Mouse (Mus musculus): Measurements from ENCODE around the gene Babam2. TPM values are rescaled to one million over a fixed set of nuclear protein-coding genes. Genes with fewer than 3 reads are reported as not detected.

The Babam2 gene
- polyA plus RNA-seq, 1 experiment from 2014 or later, result 50.6 TPM

DNA sequence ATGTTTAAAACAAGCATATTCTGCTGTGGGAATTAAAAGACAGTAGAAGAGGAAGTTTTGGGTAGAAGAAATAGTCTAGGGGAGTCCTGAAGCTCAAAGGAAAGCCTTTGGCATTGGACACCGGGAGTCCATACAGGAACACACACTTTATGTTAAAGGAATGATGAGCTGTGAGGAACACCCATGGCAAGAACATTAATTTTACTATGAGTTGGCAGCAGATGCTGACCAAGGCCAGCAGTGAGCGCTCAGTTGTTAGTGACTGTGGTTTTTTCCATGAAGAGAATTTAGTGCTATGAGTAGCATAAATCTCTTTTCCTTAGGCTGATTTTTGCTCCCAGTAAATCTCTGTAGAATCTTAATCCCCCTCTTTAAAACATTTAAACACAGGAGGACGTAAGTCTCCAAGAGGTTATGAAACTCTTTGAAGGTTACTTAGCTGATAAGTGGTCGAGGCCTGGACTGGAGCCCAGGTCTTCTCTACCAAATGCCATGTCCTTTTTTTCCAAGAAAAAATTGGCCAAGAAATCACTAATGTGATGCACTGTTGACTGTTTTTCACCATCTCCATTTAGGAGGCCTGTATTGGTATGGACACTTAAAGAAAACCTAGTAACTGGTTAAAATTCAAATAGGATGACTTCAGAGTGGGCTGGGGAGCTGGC, 18.1 kb downstream of the Babam2 start:
- 70% methylated on average over 4 of the region's 4 CpGs for WGBS
- Histone ChIP-seq H3K4me1 (no peaks in the 10 kb centered on the region; the same call in 1 of the 2 replicates), H3K9me3 (replicated peaks) (no peaks in the 10 kb centered on the region), H3K27me3 (no peaks in the 10 kb centered on the region), H3K36me3 (no peaks in the 10 kb centered on the region), H3K4me3 (replicated peaks) (no peak overlapping the region), H3K4me2 (replicated peaks) (no peak overlapping the region), H3K9ac (no peak overlapping the region), H3K27ac (replicated peaks) (no peak overlapping the region)
- ATAC-seq (ENCODE audit: insufficient number of reproducible peaks, low FRiP score, low TSS enrichment, low read depth), result no peak

- H3K4me3 ChIP-seq (replicated peaks), result no peak overlapping the region
- no peak overlapping the region for H3K9ac ChIP-seq
- H3K36me3 ChIP-seq, result no peaks in the 10 kb centered on the region
- H3K4me2 ChIP-seq (replicated peaks), result no peak overlapping the region
- no peak for ATAC-seq (ENCODE audit: insufficient number of reproducible peaks, low FRiP score, low TSS enrichment, low read depth)
- no peak overlapping the region for H3K27ac ChIP-seq (replicated peaks)
- H3K9me3 ChIP-seq (replicated peaks), result no peaks in the 10 kb centered on the region
- 75% methylated on average over 6 of the region's 6 CpGs for WGBS
- no peaks in the 10 kb centered on the region for H3K27me3 ChIP-seq
- no peaks in the 10 kb centered on the region for H3K4me1 ChIP-seq
Observed at GRCm38 (mm10) chr5:31724519-31724918, 27.0 kb downstream of the Babam2 start.

DNA sequence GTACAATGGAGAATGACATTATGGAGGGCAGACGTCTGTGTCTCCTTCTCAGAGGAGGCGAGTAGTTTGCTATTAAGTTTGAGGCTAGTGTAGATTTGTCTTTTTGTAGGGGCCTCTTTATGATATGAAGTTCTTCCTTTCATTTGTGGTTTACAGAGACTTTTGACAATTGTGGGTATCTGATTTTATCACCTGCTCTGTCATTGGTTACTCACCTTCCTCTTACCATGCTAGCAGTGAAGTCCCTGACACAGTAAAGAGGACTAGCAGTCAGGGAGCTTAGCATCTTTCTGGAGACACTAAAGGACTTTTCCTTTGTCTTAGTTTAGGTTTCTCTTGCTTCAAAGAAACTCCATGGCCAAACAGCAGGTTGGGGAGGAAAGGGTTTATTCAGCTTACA, 28.4 kb downstream of the Babam2 start:
- Histone ChIP-seq H3K9ac (no peak overlapping the region), H3K9me3 (replicated peaks) (no peaks in the 10 kb centered on the region), H3K36me3 (no peaks in the 10 kb centered on the region), H3K27ac (replicated peaks) (no peak overlapping the region), H3K4me3 (replicated peaks) (no peak overlapping the region), H3K27me3 (no peaks in the 10 kb centered on the region), H3K4me2 (replicated peaks) (no peak overlapping the region), H3K4me1 (no peaks in the 10 kb centered on the region)
- WGBS, result 86% methylated on average over 2 of the region's 2 CpGs
- no peak for ATAC-seq (ENCODE audit: insufficient number of reproducible peaks, low FRiP score, low TSS enrichment, low read depth)

DNA sequence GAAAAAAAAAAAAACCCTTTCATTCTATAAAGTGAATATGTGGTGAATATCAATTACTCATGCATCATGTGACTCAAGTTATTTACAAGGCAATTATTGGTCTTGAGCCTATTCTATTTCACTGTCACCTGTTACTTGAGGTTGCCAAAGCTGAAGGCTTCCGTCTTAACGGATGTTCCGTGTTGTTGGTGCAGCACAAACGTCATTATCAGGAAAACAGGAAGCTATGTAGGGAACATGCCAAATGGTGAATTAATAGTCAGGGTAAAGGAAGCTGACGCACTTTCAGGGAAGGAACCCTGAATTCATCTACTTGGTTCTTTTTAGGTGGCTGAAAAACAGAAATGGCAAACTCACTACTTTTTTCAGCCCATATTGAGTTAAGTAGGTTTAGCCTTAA, 30.0 kb downstream of the Babam2 start:
- ATAC-seq (ENCODE audit: insufficient number of reproducible peaks, low FRiP score, low TSS enrichment, low read depth), result no peak
- H3K36me3 ChIP-seq, result no peaks in the 10 kb centered on the region
- WGBS, result 80% methylated on average over 5 of the region's 5 CpGs
- H3K27me3 ChIP-seq, result no peaks in the 10 kb centered on the region
- no peaks in the 10 kb centered on the region for H3K4me1 ChIP-seq
- no peaks in the 10 kb centered on the region for H3K9me3 ChIP-seq (replicated peaks)
- H3K4me3 ChIP-seq (replicated peaks), result no peak overlapping the region
- H3K9ac ChIP-seq, result no peak overlapping the region
- H3K4me2 ChIP-seq (replicated peaks), result no peak overlapping the region
- H3K27ac ChIP-seq (replicated peaks), result no peak overlapping the region

GRCm38 (mm10) chr5:31732644-31733338, 35.3 kb downstream of the Babam2 start:
- Histone ChIP-seq H3K27me3 (no peaks in the 10 kb centered on the region), H3K4me3 (replicated peaks) (no peak overlapping the region), H3K27ac (replicated peaks) (no peak overlapping the region), H3K36me3 (no peaks in the 10 kb centered on the region), H3K9ac (no peak overlapping the region), H3K4me1 (no peaks in the 10 kb centered on the region), H3K9me3 (replicated peaks) (no peaks in the 10 kb centered on the region), H3K4me2 (replicated peaks) (no peak overlapping the region)
- no peak for ATAC-seq (ENCODE audit: insufficient number of reproducible peaks, low FRiP score, low TSS enrichment, low read depth)
- 34% methylated on average over 3 of the region's 3 CpGs for WGBS

DNA sequence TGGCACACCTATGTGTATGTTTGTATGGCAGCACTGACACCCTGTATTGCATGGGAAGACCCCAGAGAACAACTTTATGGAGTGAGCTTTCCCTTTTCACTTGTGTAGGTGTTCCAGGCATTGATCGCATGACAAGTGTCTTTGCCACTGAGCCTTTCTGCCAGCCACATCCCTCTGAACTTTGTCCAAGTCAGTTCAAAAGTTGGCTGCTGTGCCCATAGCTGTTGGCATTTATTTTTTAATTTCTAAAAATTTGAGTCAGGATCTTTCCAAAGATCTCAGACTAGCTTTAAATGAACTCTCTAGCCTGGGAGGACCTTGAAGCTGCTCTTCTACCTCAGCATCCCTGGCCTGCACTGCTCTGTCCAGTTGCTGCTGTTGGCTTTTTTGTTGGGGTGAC, 44.4 kb downstream of the Babam2 start:
- no peak overlapping the region for H3K9ac ChIP-seq
- ATAC-seq (ENCODE audit: insufficient number of reproducible peaks, low FRiP score, low TSS enrichment, low read depth), result no peak
- no peak overlapping the region for H3K4me3 ChIP-seq (replicated peaks)
- H3K27me3 ChIP-seq, result no peaks in the 10 kb centered on the region
- WGBS, result 88% methylated on average over 1 of the region's 1 CpGs
- H3K36me3 ChIP-seq, result no peaks in the 10 kb centered on the region
- H3K27ac ChIP-seq (replicated peaks), result no peak overlapping the region
- H3K4me1 ChIP-seq, result no peaks in the 10 kb centered on the region
- no peaks in the 10 kb centered on the region for H3K9me3 ChIP-seq (replicated peaks)
- H3K4me2 ChIP-seq (replicated peaks), result no peak overlapping the region

GRCm38 (mm10) chr5:31742521-31743031, 45.1 kb downstream of the Babam2 start:
- Histone ChIP-seq H3K4me1 (no peaks in the 10 kb centered on the region), H3K36me3 (no peaks in the 10 kb centered on the region), H3K9me3 (replicated peaks) (no peaks in the 10 kb centered on the region), H3K4me3 (replicated peaks) (no peak overlapping the region), H3K27ac (replicated peaks) (no peak overlapping the region), H3K9ac (no peak overlapping the region), H3K27me3 (no peaks in the 10 kb centered on the region), H3K4me2 (replicated peaks) (no peak overlapping the region)
- ATAC-seq (ENCODE audit: insufficient number of reproducible peaks, low FRiP score, low TSS enrichment, low read depth), result no peak
- WGBS, result 71% methylated on average over 4 of the region's 4 CpGs

- Histone ChIP-seq H3K27ac (replicated peaks) (no peak overlapping the region), H3K4me1 (0 out of 2 replicates have a peak, but pooled peaks cover 4% of the 10 kb centered on the region)
Observed at GRCm38 (mm10) chr5:31749401-31749800, 51.9 kb downstream of the Babam2 start.

DNA sequence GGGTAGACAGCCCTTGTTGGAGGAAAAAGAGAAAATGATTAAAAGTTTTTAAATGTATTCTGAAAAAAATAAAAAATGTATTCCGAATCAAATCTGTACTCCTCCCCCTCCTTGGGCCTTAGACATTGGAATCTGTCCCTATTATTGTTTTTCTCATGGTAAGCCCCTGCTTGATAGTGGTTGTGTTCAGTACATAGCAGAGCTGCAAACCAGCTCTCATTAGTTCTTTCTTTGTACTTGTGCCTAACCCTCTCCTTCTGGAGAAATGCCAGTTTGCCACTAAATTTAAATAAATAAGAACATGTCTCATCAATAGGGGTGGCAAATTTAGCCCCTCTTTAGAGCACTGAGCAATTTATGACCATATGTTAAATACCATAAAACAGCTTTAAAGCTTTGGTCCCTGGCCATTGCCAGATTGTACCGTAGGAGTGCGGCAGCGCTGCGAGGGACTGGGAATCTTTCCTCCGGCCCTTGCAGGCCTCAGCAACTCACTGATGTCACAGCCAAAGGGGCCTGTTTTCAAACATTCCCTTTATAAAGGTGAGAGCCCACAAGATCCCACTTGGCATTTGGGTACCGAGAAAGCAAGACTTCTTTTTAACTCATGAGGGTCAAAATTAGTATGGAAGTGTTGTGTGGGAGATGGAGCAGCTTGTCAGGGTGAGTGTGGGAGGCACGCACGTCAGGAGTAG, 52.9 kb downstream of the Babam2 start:
- H3K27ac ChIP-seq (replicated peaks), result no peak overlapping the region; the same call in 1 of the 2 replicates
- no peaks in the 10 kb centered on the region for H3K9me3 ChIP-seq (replicated peaks)
- no peak overlapping the region for H3K4me2 ChIP-seq (replicated peaks)
- H3K36me3 ChIP-seq, result no peaks in the 10 kb centered on the region
- no peaks in the 10 kb centered on the region for H3K27me3 ChIP-seq
- H3K4me3 ChIP-seq (replicated peaks), result no peak overlapping the region
- 0 out of 2 replicates have a peak, but pooled peaks cover 4% of the 10 kb centered on the region for H3K4me1 ChIP-seq
- WGBS, result 69% methylated on average over 9 of the region's 9 CpGs
- no peak for ATAC-seq (ENCODE audit: insufficient number of reproducible peaks, low FRiP score, low TSS enrichment, low read depth)
- no peak overlapping the region for H3K9ac ChIP-seq

More at GRCm38 (mm10) chr5:31749401-31749800, 51.9 kb downstream of the Babam2 start:
- Histone ChIP-seq H3K4me3 (replicated peaks) (no peak overlapping the region), H3K4me2 (replicated peaks) (no peak overlapping the region), H3K36me3 (no peaks in the 10 kb centered on the region), H3K9ac (no peak overlapping the region), H3K9me3 (replicated peaks) (no peaks in the 10 kb centered on the region), H3K27me3 (no peaks in the 10 kb centered on the region)
- ATAC-seq (ENCODE audit: insufficient number of reproducible peaks, low FRiP score, low TSS enrichment, low read depth), result no peak

DNA sequence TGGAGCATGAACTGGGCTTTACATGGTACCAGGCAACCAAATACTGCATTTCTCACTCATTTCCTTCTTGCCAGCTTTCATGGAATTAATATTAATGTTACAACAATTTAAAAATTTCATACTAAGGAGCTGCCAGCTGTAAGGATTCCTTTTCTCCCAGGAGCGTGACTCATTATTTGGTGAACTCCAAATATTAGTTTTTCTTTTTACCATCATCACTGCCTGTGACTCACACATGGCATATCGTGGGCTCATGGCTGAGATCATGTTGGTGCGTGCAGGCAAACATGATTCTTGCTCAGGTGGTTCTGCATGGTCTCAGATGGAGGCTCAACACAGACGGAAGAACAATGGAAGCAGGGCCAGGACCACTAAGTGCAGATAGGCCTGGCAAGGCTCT, 53.5 kb downstream of the Babam2 start:
- Histone ChIP-seq H3K4me3 (replicated peaks) (no peak overlapping the region), H3K4me2 (replicated peaks) (no peak overlapping the region), H3K9ac (no peak overlapping the region), H3K27me3 (no peaks in the 10 kb centered on the region), H3K9me3 (replicated peaks) (no peaks in the 10 kb centered on the region), H3K36me3 (no peaks in the 10 kb centered on the region), H3K4me1 (0 out of 2 replicates have a peak, but pooled peaks cover 4% of the 10 kb centered on the region), H3K27ac (replicated peaks) (no peak overlapping the region; the same call in 1 of the 2 replicates)
- 65% methylated on average over 4 of the region's 4 CpGs for WGBS
- ATAC-seq (ENCODE audit: insufficient number of reproducible peaks, low FRiP score, low TSS enrichment, low read depth), result no peak

- H3K4me2 ChIP-seq (replicated peaks), result no peak overlapping the region
- no peak for ATAC-seq (ENCODE audit: insufficient number of reproducible peaks, low FRiP score, low TSS enrichment, low read depth)
- peaks cover 11% of the 10 kb centered on the region; the same call in 1 of the 2 replicates for H3K4me1 ChIP-seq
- WGBS, result 73% methylated on average over 1 of the region's 1 CpGs
- no peaks in the 10 kb centered on the region for H3K9me3 ChIP-seq (replicated peaks)
- H3K36me3 ChIP-seq, result no peaks in the 10 kb centered on the region
- no peaks in the 10 kb centered on the region for H3K27me3 ChIP-seq
- H3K4me3 ChIP-seq (replicated peaks), result no peak overlapping the region
- no peak overlapping the region for H3K9ac ChIP-seq
- no peak overlapping the region for H3K27ac ChIP-seq (replicated peaks)
Observed at GRCm38 (mm10) chr5:31754634-31755033, 57.1 kb downstream of the Babam2 start.

Measured in embryonic facial prominence, embryonic 15.5 days (tissue).